Mouse (Mus musculus) embryonic facial prominence, embryonic 13.5 days (tissue): ENCODE data around the gene Eps15. TPM values are rescaled to one million over a fixed set of nuclear protein-coding genes. Genes with fewer than 3 reads are reported as not detected.

Experiments
- ATAC-seq: fragments of 200-750 bp; cut with Nextera tagmentation; 2 replicates; pipeline ENCODE4 v1.8.0; 2017; ENCODE audit warnings: low read depth; ENCODE audit not compliant: insufficient number of reproducible peaks, insufficient read depth, low FRiP score, low TSS enrichment
- H3K27ac ChIP-seq: fragments of 300-500 bp; sonication (generic); 2 replicates; pipeline ENCODE4 v1.5.1; 2015; ENCODE audit warnings: moderate library complexity, mild to moderate bottlenecking, inconsistent platforms
- H3K27me3 ChIP-seq: fragments of 300-500 bp; sonication (generic); 2 replicates; pipeline ENCODE4 v1.6.1; 2015; ENCODE audit warnings: mild to moderate bottlenecking, inconsistent platforms
- H3K36me3 ChIP-seq: fragments of 300-500 bp; sonication (generic); 2 replicates; pipeline ENCODE4 v1.6.1; 2015; ENCODE audit warnings: mild to moderate bottlenecking, inconsistent platforms
- H3K4me1 ChIP-seq: fragments of 300-500 bp; sonication (generic); 2 replicates; pipeline ENCODE4 v1.6.1; 2015; ENCODE audit warnings: inconsistent platforms
- H3K4me2 ChIP-seq: fragments of 300-500 bp; sonication (generic); 2 replicates; pipeline ENCODE4 v1.6.1; 2015; ENCODE audit warnings: moderate library complexity, mild to moderate bottlenecking, inconsistent platforms
- H3K4me3 ChIP-seq: fragments of 300-500 bp; sonication (generic); 2 replicates; pipeline ENCODE4 v1.5.1; 2015; ENCODE audit warnings: mild to moderate bottlenecking, inconsistent platforms
- H3K9ac ChIP-seq: fragments of 300-500 bp; sonication (generic); 2 replicates; pipeline ENCODE4 v1.6.1; 2015; ENCODE audit warnings: mild to moderate bottlenecking, inconsistent platforms
- H3K9me3 ChIP-seq: fragments of 300-500 bp; sonication (generic); 2 replicates; pipeline ENCODE4 v1.6.1; 2016; ENCODE audit warnings: inconsistent platforms
- WGBS: fragments of 180-500 bp; shearing (Covaris S2); methylation state at CpG from one replicate; pipeline ENCODE4 v1.1.7; 2015; ENCODE audit warnings: mixed read lengths; 5-methylcytosine and 5-hydroxymethylcytosine counted together
- polyA plus RNA-seq: library from polyadenylated mRNA; unstranded; fragments of >200 nt; fragmentation: Nextera tagmentation; extraction: Ambion mirVana; gene quantifications from 2 replicates; pipeline ENCODE4 v1.2.1, GENCODE M21; 2015

The Eps15 gene
- polyA plus RNA-seq, 1 experiment from 2014 or later = 43.2 TPM

DNA sequence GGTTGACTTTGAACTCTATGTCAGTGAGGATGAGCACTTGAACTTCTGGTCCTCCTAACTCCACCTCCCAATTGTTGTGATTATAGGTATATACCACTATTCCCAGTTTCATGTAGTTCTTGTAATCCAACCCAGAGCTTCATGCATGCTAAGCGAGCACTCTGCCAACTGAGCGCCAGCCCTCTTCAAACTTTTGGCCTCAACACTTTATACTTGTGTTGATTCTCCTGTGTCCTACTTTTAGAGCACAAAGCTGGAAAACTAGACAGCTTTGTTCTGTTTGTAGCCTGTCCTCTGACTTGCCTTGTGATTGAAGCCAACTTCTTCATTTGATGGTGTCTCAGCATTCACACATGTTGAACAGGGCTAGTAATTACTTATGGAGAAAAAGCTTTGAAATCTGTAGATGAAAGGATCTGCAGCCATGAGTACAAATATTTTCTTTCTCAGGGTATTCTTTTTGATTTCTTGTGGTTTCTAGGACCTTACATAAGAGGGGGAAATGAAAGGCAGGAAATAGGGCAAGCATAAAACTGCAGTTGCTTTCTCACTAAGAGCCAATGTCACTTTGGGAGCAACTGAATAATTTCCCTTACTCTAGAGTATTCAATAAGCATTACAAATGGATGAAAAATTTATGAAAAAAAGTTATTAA, 6.4 kb upstream of the Eps15 start:
- no peaks in the 10 kb centered on the region for H3K36me3 ChIP-seq
- ATAC-seq = no peak
- 70% methylated on average over 2 of the region's 2 CpGs for WGBS
- no peak overlapping the region for H3K9ac ChIP-seq
- no peaks in the 10 kb centered on the region for H3K27me3 ChIP-seq
- no peaks in the 10 kb centered on the region for H3K9me3 ChIP-seq
- H3K4me2 ChIP-seq = no peak overlapping the region
- no peaks in the 10 kb centered on the region for H3K4me1 ChIP-seq
- no peak overlapping the region for H3K4me3 ChIP-seq
- no peak overlapping the region for H3K27ac ChIP-seq

DNA sequence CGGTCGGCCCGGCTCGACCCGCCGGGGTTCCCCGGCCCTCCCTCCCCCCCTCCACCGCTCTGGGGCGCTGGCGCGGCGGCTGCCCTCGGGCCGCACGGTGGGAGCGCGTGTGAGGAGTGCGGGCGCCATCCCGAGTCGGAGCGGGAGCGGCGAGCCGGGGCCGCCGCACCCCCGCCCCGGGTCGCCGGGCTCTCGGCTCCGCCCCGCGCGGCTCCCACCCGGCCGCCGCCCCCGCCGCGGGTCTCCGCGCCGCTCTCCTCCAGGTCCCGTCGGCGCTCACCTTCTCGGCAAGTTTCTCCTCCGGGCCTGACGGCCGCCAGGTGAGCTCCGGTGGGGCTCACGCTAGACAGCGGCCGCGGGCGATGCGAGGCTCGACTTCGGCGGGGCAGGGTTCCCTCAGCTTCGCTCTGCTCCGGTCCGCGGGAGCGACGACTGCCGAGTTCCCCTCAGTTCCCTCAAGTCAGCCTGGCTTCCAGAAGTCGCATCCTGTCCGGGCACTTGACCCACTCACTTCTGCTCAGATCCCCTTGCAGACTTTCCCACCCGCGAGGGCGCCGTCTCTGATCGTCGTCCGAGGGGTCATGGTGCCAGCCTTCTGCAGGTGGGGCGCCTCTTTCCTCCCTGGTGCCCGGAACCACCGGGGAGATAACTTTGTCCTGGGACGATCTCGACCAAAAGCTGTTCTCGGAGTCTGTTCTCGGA, 542 bp downstream of the Eps15 start:
- Histone ChIP-seq H3K27ac (peak overlapping the region; percentile 72), H3K27me3 (no peaks in the 10 kb centered on the region), H3K4me2 (peak overlapping the region; percentile 86), H3K4me1 (peaks cover 15% of the 10 kb centered on the region), H3K9me3 (no peaks in the 10 kb centered on the region), H3K4me3 (peak overlapping the region; percentile 84), H3K36me3 (0 out of 2 replicates have a peak, but pooled peaks cover 4% of the 10 kb centered on the region), H3K9ac (peak overlapping the region; percentile 85)
- peak; percentile 81 for ATAC-seq
- under 1% methylated on average over 75 of the region's 85 CpGs for WGBS

- H3K9ac ChIP-seq = peak overlapping the region; percentile 85
- no peaks in the 10 kb centered on the region for H3K9me3 ChIP-seq
- peak overlapping the region; percentile 84 for H3K4me3 ChIP-seq
- H3K27me3 ChIP-seq = no peaks in the 10 kb centered on the region
- no peak for ATAC-seq
- peaks cover 15% of the 10 kb centered on the region for H3K4me1 ChIP-seq
- WGBS = 6% methylated on average over 4 of the region's 4 CpGs
- H3K36me3 ChIP-seq = 0 out of 2 replicates have a peak, but pooled peaks cover 4% of the 10 kb centered on the region
- no peak overlapping the region for H3K27ac ChIP-seq
- peak overlapping the region; percentile 86 for H3K4me2 ChIP-seq
Observed at GRCm38 (mm10) chr4:109281161-109281560, 1.1 kb downstream of the Eps15 start.

DNA sequence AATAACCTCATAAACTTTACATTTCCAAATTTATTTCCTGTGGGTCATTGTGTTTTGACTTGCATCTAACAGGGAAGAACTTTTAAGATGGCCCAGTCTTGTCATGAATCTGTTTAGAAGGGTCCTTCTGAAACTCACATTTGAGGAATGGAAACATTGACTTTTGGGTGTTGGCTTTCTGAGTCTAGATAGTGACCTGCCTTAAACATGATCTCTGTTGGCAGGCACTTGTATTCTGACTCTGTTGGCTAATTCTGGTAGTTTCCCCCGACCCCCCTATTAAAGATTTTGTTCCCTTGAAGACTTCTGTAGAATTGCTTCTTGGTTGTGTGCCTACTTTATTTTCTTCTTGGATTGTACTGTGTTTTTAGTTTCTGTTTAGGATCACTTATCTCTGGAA, 1.9 kb downstream of the Eps15 start:
- H3K9me3 ChIP-seq = no peaks in the 10 kb centered on the region
- no peak overlapping the region for H3K9ac ChIP-seq
- 0 out of 2 replicates have a peak, but pooled peaks cover 4% of the 10 kb centered on the region for H3K36me3 ChIP-seq
- H3K4me3 ChIP-seq = no peak overlapping the region
- no peaks in the 10 kb centered on the region for H3K27me3 ChIP-seq
- ATAC-seq = no peak
- peak overlapping the region; percentile 86; the same call in 1 of the 2 replicates for H3K4me2 ChIP-seq
- 74% methylated on average over 1 of the region's 1 CpGs for WGBS
- H3K4me1 ChIP-seq = peaks cover 15% of the 10 kb centered on the region
- H3K27ac ChIP-seq = no peak overlapping the region

DNA sequence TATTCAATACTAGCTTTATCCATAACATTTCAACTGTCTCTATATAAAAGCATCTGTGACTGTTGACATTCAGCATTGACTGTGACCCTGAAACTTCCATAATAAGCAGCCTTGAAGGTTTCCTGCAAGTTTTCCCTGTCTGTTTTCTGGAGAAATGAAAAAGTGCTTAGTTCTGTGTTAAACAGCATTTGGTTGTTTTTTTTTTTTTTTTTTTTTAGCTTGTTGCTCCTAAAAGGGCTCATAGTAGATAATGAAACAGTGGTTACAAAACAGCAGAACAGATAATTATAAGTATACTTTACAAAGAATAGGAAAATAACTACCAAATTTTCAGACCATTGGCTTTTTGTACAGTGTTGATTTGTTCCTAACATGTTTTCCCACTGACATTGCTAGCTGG, 14.6 kb downstream of the Eps15 start:
- no peak overlapping the region for H3K4me2 ChIP-seq
- ATAC-seq = no peak
- no peak overlapping the region for H3K27ac ChIP-seq
- H3K36me3 ChIP-seq = 0 out of 2 replicates have a peak, but pooled peaks cover 7% of the 10 kb centered on the region
- no peaks in the 10 kb centered on the region for H3K27me3 ChIP-seq
- no peak overlapping the region for H3K4me3 ChIP-seq
- H3K9me3 ChIP-seq = no peaks in the 10 kb centered on the region
- no peaks in the 10 kb centered on the region for H3K4me1 ChIP-seq
- no peak overlapping the region for H3K9ac ChIP-seq

- H3K36me3 ChIP-seq = 0 out of 2 replicates have a peak, but pooled peaks cover 7% of the 10 kb centered on the region
- 76% methylated on average over 2 of the region's 2 CpGs for WGBS
- H3K9me3 ChIP-seq = no peaks in the 10 kb centered on the region
- no peak overlapping the region for H3K27ac ChIP-seq
- ATAC-seq = no peak
- H3K27me3 ChIP-seq = no peaks in the 10 kb centered on the region
- no peak overlapping the region for H3K4me2 ChIP-seq
- H3K4me3 ChIP-seq = no peak overlapping the region
- H3K9ac ChIP-seq = no peak overlapping the region
- no peaks in the 10 kb centered on the region for H3K4me1 ChIP-seq
Observed at GRCm38 (mm10) chr4:109296510-109296909, 16.4 kb downstream of the Eps15 start.

DNA sequence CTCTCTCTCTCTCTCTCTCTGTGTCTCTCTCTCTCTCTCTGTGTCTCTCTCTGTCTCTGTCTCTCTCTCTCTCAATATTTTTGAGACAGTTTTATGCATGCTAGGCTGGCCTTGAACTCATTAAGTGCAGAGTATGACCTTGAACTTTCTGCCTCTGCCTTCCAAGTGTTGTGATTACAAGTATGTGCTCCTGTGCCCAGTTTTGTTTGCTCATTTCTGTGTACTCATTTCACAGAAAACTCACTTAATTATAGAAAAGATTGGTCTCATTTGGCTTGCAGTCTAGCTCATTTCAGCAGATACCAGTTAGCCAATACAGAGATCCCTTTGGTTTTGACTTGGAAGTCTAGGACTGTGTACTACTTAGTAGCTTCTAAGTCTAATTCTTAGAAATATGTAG, 19.1 kb downstream of the Eps15 start:
- Histone ChIP-seq H3K4me1 (no peaks in the 10 kb centered on the region), H3K4me3 (no peak overlapping the region), H3K9ac (no peak overlapping the region), H3K9me3 (no peaks in the 10 kb centered on the region), H3K4me2 (no peak overlapping the region), H3K36me3 (0 out of 2 replicates have a peak, but pooled peaks cover 7% of the 10 kb centered on the region), H3K27ac (no peak overlapping the region), H3K27me3 (no peaks in the 10 kb centered on the region)
- ATAC-seq = no peak

DNA sequence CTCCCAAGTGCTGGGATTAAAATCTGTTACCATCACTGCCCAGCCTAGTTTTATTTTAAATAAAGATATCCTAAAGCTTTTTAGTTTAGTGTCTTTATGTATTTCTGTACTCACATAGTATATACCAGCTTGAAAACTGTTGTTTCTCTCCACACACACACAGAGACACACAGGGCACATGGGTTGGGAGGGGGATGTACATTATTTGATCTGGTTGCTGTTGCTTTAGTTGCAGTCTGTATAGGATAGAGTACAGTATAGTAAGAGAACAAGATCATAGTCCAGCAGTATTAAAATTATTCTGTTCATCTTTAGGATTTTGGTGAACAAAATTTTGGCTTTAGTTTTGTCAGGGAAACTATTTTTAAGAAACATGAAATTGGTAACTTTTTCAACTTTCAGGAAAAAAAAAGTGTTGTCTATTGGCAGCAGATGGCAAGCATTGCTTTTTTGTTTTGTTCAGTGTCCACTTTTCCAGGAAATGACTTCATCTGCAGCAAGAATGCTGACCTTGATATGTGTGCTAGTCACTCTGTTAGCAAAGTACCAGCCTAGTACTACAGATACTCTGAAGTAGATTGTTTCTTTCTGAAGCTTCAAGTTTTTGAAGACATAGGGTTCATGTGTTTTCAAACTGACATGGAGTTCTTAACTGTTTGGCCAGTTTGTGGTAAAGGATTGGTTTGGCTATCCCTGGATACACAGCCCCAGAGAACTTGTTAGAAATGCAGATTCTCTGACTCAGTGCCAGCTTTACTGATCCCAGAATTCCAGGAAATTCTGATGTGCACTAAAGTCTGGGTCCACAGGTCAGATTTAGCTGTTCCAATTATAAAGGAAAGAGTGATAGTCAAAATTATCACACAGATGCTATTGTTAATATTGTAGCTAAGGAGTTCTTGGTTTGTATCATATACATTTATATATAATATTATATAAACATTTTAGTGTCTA, 37.1 kb downstream of the Eps15 start:
- no peak overlapping the region for H3K9ac ChIP-seq
- H3K27ac ChIP-seq = no peak overlapping the region
- H3K4me1 ChIP-seq = no peaks in the 10 kb centered on the region
- H3K4me3 ChIP-seq = no peak overlapping the region
- no peak overlapping the region for H3K4me2 ChIP-seq
- H3K9me3 ChIP-seq = no peaks in the 10 kb centered on the region
- no peak for ATAC-seq
- peaks cover 22% of the 10 kb centered on the region for H3K36me3 ChIP-seq
- H3K27me3 ChIP-seq = no peaks in the 10 kb centered on the region

DNA sequence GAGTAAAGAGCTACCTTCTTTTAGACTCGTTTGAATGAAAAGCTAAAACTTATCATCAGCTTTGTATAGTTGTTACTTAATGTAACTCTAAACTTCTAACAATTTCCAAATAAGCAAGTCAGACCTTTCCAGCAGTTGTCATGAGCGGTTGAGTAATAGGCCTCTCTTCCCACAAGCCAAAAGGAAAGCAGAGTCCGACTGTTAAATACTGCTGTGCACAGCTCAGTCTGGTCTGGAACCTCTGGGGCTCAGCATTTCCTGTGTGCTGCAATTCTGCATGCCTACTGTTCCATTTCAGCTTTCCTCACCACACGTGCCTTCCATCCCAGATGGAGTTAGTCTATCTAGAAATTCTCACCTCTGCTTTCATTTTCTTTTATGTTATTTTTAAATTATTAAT, 56.7 kb downstream of the Eps15 start:
- H3K27ac ChIP-seq = no peak overlapping the region
- H3K4me2 ChIP-seq = no peak overlapping the region
- H3K27me3 ChIP-seq = no peaks in the 10 kb centered on the region
- no peaks in the 10 kb centered on the region for H3K9me3 ChIP-seq
- no peak for ATAC-seq
- H3K36me3 ChIP-seq = peaks cover 31% of the 10 kb centered on the region
- H3K9ac ChIP-seq = no peak overlapping the region
- H3K4me1 ChIP-seq = peaks cover 4% of the 10 kb centered on the region; the same call in 1 of the 2 replicates
- WGBS = 75% methylated on average over 4 of the region's 4 CpGs
- H3K4me3 ChIP-seq = no peak overlapping the region

DNA sequence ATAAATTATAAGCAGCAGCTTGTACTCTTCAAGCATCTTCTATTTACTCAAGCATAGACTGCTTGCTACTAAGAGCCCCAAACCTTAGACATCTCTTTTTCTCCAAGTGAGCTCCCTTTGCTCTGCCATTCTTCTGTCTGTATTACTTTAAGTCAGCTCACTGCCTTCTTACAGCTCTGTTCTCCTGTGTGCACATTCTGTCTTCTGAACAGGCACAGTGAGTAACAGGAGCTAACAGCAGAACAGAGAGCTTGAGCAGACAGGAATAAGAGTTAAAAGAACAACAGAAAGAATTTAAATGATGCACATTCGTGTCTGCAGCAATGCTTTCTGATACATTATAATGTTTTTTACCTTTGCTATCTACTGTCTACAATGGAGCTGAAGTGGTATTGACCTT, 61.2 kb downstream of the Eps15 start:
- Histone ChIP-seq H3K27me3 (no peaks in the 10 kb centered on the region), H3K4me3 (no peak overlapping the region), H3K9ac (no peak overlapping the region), H3K4me1 (peaks cover 4% of the 10 kb centered on the region; the same call in 1 of the 2 replicates), H3K36me3 (peaks cover 5% of the 10 kb centered on the region; the same call in 1 of the 2 replicates), H3K27ac (no peak overlapping the region), H3K4me2 (no peak overlapping the region), H3K9me3 (no peaks in the 10 kb centered on the region)
- 54% methylated on average over 1 of the region's 1 CpGs for WGBS
- ATAC-seq = no peak

- Histone ChIP-seq H3K27me3 (no peaks in the 10 kb centered on the region), H3K4me1 (peaks cover 4% of the 10 kb centered on the region; the same call in 1 of the 2 replicates), H3K4me3 (no peak overlapping the region), H3K27ac (no peak overlapping the region), H3K36me3 (peaks cover 5% of the 10 kb centered on the region; the same call in 1 of the 2 replicates), H3K4me2 (no peak overlapping the region), H3K9me3 (no peaks in the 10 kb centered on the region), H3K9ac (no peak overlapping the region)
- 43% methylated on average over 4 of the region's 4 CpGs for WGBS
- no peak for ATAC-seq
Observed at GRCm38 (mm10) chr4:109342783-109343485, 62.9 kb downstream of the Eps15 start.
